Mouse (Mus musculus) cerebellum, adult 8-10 months (tissue): Measurements from ENCODE around the gene Hist1h1e.
"Not testable (repeated sequence)": the region's sequence is repeated elsewhere in the genome, so short reads cannot be mapped to it uniquely, and the experiment has no call there.

ENCODE experiments used
- DNase-seq: peaks from one replicate; pipeline ENCODE4 v3.0.0; 2022

Gene Hist1h1e

DNA sequence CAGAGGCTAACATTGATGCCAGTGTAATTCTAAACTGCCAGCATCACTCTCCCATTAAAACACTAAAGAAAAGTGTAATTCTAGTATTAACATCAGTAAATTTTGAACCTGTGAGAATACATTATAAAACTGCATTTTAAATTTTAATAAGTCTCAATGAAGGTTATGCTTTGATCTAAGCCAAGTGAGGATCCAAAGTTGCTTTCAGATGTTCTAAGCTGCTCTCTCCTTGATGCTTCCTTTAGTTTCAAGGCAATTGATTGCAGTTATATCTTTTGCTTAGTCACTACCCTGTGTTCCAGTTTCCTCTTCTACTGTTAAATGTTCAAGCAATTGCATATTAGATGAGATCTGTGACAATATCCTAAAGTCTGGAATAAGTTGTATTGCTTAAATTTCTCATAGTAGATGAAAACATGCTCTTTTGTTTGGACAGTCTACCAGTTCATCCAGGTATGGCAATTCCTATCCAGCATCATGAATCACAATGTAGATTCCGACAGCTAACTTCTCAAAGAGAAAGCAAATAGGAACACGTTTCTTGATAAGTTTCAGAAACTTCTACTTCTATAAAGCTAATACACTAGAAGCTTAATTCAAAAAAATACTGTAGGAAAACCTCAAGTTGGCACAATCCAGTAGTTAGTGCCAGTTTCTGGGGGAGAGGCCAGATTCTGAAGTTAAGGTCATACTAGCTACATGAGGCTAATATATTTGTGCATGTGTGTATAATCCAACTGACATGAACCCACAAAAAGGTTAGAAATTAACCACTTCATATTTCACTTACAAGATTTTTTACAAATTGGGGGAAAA lies 49.9 kb downstream of the Hist1h1e start:
- no peak for DNase-seq

DNA sequence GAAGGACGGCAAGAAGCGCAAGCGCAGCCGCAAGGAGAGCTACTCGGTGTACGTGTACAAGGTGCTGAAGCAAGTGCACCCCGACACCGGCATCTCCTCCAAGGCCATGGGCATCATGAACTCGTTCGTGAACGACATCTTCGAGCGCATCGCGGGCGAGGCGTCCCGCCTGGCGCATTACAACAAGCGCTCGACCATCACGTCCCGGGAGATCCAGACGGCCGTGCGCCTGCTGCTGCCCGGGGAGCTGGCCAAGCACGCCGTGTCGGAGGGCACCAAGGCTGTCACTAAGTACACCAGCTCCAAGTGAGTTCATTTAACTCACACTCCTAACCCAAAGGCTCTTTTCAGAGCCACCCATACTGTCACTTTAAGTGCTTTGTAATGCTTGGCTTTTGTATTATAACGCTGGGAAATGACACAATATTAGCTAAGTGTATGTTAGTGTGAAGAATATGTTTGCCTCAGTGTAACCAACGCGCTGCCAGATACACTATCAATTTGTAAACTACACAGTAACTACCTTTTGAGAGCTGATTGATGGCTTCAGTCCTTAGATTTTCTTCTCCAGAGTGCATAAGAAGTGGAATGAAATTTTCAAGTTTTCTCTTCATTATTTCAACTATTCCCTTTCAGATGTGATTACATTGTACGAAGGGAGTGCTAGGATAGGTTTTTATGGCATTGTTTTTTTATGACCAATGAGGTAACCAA lies 50.7 kb downstream of the Hist1h1e start:
- DNase-seq: not testable (repeated sequence)

DNA sequence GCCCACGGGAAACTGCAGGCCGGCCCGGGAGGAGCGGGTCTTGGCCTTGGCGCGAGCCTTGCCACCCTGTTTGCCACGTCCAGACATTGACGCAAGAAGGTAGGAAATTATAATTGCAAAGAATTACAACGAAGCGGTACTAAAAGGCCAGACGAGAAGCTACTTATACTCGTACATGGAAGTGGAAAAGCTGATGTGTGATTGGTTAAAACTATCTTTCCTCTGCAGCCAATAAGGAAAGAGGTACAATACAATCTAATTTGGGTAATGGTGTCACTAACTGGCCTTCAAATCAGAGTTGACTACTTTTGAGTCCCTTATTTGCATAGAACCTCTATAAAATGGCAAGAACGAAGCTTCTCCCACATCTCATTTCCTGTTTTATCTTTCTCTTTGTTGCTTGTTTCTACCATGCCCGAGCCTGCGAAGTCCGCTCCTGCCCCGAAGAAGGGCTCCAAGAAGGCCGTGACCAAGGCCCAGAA lies 51.3 kb downstream of the Hist1h1e start, which contains the start of the genes Hist1h2ae and Hist1h2bg:
TSS of gene Hist1h2ae (minus strand) at position 199 of the 482 bp plus-strand sequence.
TSS of gene Hist1h2bg (plus strand) at position 375 of the 482 bp plus-strand sequence.
- peak; percentile 51 for DNase-seq
